Mouse (Mus musculus) hindbrain, embryonic 15.5 days (tissue): Measurements from ENCODE around the gene Ccdc85c. TPM values are rescaled to one million over a fixed set of nuclear protein-coding genes. Genes with fewer than 3 reads are reported as not detected.

Experiments
- ATAC-seq: fragments of 200-750 bp; cut with Nextera tagmentation; 2 replicates; pipeline ENCODE4 v1.8.0; 2017; ENCODE audit warnings: low read depth, moderate number of reproducible peaks, moderate TSS enrichment; ENCODE audit not compliant: low FRiP score
- H3K27ac ChIP-seq: fragments of 300-500 bp; sonication (generic); replicated peaks from 2 replicates; pipeline ENCODE4 v1.5.1; 2015; ENCODE audit warnings: mild to moderate bottlenecking, inconsistent platforms
- H3K27me3 ChIP-seq: fragments of 300-500 bp; sonication (generic); 2 replicates; pipeline ENCODE4 v1.6.1; 2015; ENCODE audit warnings: control low read depth, inconsistent platforms
- H3K36me3 ChIP-seq: fragments of 300-500 bp; sonication (generic); 2 replicates; pipeline ENCODE4 v1.6.1; 2015; ENCODE audit warnings: control low read depth, inconsistent platforms
- H3K4me1 ChIP-seq: fragments of 300-500 bp; sonication (generic); replicated peaks from 2 replicates; pipeline ENCODE4 v1.6.1; 2015; ENCODE audit warnings: control low read depth, inconsistent platforms
- H3K4me2 ChIP-seq: fragments of 300-500 bp; sonication (generic); 2 replicates; pipeline ENCODE4 v1.6.1; 2015; ENCODE audit warnings: moderate library complexity, mild to moderate bottlenecking, inconsistent platforms
- H3K4me3 ChIP-seq: fragments of 300-500 bp; sonication (generic); 2 replicates; pipeline ENCODE4 v1.5.1; 2015; ENCODE audit warnings: mild to moderate bottlenecking, inconsistent platforms
- H3K9ac ChIP-seq: fragments of 300-500 bp; sonication (generic); 2 replicates; pipeline ENCODE4 v1.6.1; 2015; ENCODE audit warnings: inconsistent platforms
- H3K9me3 ChIP-seq: fragments of 300-500 bp; sonication (generic); 2 replicates; pipeline ENCODE4 v1.6.1; 2016; ENCODE audit warnings: control low read depth, inconsistent platforms
- WGBS: fragments of 180-500 bp; shearing (Covaris S2); methylation state at CpG from one replicate; pipeline ENCODE4 v1.1.7; 2015; 5-methylcytosine and 5-hydroxymethylcytosine counted together
- polyA plus RNA-seq: library from polyadenylated mRNA; unstranded; fragments of >200 nt; fragmentation: Nextera tagmentation; extraction: Ambion mirVana; gene quantifications from 2 replicates; pipeline ENCODE4 v1.2.1, GENCODE M21; 2015

Gene Ccdc85c
- polyA plus RNA-seq, 1 experiment from 2014 or later = 13.7 TPM

DNA sequence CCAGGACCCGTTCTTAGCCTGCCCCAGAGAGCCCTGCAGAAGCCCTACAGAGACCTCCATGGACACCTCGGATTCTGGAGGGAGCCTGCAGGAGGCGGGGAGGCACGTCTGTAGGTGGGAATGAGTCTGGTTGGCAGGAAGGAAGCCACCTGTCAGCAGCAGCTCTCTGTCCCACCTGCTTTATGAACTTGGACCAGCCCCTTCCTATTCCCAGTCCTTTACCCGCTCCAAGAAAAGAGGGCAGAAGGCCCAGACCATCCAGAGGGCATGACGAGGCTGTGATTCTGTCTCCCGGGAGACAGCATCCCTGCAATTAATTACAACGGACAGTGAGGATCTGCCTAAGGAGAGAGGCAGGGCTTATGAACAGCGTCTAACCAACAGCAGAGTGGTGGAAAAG, 43.3 kb downstream of the Ccdc85c start:
- ATAC-seq = peak; percentile 31
- WGBS = 16% methylated on average over 9 of the region's 9 CpGs
- Histone ChIP-seq H3K9me3 (no peaks in the 10 kb centered on the region), H3K27ac (peak overlapping the region; percentile 41), H3K4me2 (no peak overlapping the region), H3K36me3 (no peaks in the 10 kb centered on the region), H3K4me1 (peaks cover 53% of the 10 kb centered on the region), H3K9ac (no peak overlapping the region), H3K27me3 (no peaks in the 10 kb centered on the region), H3K4me3 (no peak overlapping the region)

DNA sequence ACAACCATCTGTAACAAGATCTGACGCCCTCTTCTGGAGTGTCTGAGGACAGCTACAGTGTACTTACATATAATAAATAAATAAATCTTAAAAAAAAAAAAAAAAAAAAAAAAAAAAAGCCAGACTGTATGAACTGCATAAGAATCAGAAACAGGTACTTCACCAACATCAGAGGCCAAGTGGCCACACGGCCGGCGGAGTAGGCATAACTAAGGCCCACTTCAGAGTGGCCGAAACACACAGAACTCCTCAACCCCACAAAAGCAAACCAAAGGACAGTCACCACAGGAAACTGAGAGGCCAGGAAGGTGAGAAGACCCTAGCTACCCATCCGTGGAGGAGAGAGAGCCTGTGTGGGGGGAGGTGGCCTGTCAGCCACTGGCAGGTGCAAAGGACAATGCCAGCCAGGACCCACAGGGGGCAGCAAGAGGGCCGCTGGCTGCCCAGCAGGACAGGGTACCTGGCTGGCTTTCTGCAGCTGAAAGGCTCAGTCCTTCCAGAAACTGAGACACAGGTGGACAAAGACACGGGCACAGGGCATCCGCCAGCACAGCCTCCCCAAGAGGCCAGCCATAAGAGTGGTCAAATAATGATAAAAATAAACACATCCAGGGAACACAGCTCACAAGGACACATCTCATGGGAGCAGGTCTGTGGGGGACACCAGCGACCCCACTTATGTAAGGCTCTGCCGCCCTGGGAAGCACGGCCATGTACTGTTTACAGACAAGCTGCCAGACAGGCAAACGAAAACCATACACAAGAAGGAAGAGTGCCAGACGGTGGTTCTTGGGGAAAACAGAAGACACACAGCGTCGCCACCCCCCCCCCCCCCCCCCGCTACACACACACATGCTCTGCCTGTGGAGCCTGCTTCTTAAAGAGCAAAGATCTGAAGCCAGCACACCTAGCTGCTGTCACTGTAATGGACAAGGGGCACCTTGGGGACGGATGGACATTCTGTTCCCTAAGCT, 44.1 kb downstream of the Ccdc85c start:
- no peak overlapping the region for H3K4me3 ChIP-seq
- no peaks in the 10 kb centered on the region for H3K9me3 ChIP-seq
- H3K36me3 ChIP-seq = no peaks in the 10 kb centered on the region
- peak overlapping the region; percentile 41 for H3K27ac ChIP-seq
- H3K9ac ChIP-seq = no peak overlapping the region
- H3K4me1 ChIP-seq = peaks cover 53% of the 10 kb centered on the region
- no peak for ATAC-seq
- 46% methylated on average over 17 of the region's 18 CpGs for WGBS
- H3K4me2 ChIP-seq = no peak overlapping the region
- H3K27me3 ChIP-seq = no peaks in the 10 kb centered on the region

DNA sequence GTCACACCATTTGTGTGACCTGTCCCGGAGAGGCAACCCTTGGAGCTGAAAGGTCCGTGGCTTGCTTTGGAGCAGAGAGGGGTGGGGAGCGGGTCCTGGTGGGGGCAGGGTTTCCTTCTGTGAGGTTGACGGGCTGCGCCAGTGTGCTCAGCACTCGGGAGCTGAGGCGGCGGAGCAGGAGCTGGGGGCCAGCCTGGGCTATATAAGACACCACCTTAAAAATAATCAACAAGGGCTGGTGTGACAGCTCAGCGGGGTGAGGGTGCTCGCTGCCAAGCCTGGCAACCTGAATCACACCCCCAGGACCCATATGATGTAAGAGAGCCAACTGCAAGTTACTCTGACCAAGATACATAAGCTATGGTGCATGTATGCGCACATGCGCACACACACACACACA, 45.1 kb downstream of the Ccdc85c start:
- Histone ChIP-seq H3K9ac (no peak overlapping the region), H3K27me3 (no peaks in the 10 kb centered on the region), H3K4me1 (peaks cover 54% of the 10 kb centered on the region), H3K4me2 (no peak overlapping the region), H3K9me3 (no peaks in the 10 kb centered on the region), H3K36me3 (no peaks in the 10 kb centered on the region), H3K27ac (no peak overlapping the region), H3K4me3 (no peak overlapping the region)
- 72% methylated on average over 12 of the region's 12 CpGs for WGBS
- no peak for ATAC-seq

DNA sequence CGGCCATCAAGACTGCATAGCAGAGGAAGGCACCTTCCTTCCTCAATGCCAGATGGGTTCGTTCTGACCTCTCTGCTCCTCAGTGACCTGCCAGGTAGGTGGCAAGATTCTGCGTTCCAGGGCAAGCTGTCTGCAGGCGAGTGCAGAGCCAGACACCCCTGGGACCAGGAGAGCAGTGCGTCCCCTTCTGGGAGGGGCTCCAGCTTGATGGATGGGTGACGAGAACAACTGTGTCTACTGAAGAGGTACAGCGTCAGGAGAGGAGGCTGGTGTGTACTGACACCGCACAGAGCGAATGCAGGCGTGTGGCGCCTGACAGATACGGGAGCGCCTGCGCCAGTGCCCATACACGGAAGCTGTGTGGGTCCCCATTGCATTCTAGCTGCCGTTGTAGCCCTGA, 47.7 kb downstream of the Ccdc85c start:
- Histone ChIP-seq H3K4me2 (no peak overlapping the region), H3K9me3 (no peaks in the 10 kb centered on the region), H3K4me1 (peaks cover 74% of the 10 kb centered on the region), H3K9ac (no peak overlapping the region), H3K27me3 (no peaks in the 10 kb centered on the region), H3K27ac (no peak overlapping the region), H3K4me3 (no peak overlapping the region), H3K36me3 (no peaks in the 10 kb centered on the region)
- ATAC-seq = no peak
- WGBS = 71% methylated on average over 16 of the region's 16 CpGs

DNA sequence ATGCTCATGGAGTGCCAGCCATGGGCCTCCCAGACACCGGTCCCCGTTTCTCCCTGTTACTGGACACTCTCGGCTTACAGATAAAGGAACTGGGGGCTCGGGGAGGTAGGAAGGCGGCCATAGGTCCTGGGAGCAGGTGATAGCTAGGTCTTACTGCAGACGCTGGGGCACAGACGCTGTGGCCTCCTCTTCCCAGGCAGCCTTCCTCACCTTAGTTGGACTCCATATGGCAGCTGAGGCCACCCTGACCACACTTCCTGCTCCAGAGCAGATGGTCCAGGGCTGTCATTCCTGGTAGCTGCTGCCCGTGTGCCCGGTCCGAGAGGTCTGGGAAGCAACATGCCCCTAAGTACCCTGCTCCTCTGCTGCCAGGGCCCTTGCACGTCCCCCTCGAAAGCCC, 48.3 kb downstream of the Ccdc85c start:
- Histone ChIP-seq H3K4me2 (no peak overlapping the region), H3K9me3 (no peaks in the 10 kb centered on the region), H3K27ac (no peak overlapping the region), H3K4me1 (peaks cover 71% of the 10 kb centered on the region), H3K27me3 (no peaks in the 10 kb centered on the region), H3K36me3 (no peaks in the 10 kb centered on the region), H3K4me3 (no peak overlapping the region), H3K9ac (no peak overlapping the region)
- 79% methylated on average over 12 of the region's 12 CpGs for WGBS
- no peak for ATAC-seq

DNA sequence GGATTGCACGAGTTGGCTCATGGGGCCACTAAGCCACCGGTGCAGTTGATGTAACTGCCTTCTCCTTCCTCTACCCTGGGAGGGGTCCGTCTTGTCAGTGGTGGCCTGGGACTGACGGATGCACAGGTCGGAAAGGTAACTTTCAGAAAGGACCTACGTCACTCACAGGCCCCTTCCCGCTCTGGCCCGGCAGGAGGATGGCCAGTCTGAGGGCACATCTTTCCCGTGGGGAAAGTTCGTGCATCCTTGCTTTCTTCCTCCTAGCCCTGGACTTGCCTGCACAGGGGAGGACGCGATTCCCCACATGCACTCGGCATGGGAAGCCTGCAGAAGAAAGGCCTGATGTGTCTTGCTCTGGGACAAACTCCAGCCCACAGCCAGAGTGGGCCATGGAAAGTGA, 49.0 kb downstream of the Ccdc85c start:
- no peaks in the 10 kb centered on the region for H3K27me3 ChIP-seq
- H3K4me2 ChIP-seq = no peak overlapping the region
- no peak for ATAC-seq
- no peaks in the 10 kb centered on the region for H3K36me3 ChIP-seq
- no peak overlapping the region for H3K27ac ChIP-seq
- H3K4me3 ChIP-seq = no peak overlapping the region
- no peak overlapping the region for H3K9ac ChIP-seq
- peaks cover 71% of the 10 kb centered on the region for H3K4me1 ChIP-seq
- 70% methylated on average over 13 of the region's 13 CpGs for WGBS
- no peaks in the 10 kb centered on the region for H3K9me3 ChIP-seq

DNA sequence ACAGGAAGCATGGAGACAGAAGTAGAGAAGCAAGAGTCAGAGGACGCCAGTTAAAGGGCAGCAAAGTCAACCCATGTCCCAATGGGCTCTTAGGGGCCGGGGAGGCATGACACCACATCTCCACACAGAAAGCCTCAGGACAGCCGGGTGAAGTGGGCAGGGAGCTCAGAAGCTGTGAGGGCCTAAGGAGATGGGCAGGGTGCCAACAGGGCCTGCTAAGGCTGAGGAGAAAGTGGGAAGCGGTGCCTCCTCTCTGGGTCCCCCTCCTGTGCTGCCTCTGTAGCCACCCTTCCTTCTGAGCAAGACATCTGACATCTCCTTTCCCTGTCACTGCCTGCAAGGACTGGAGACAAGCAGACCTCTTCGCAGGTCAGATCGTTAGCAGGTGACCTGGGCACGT, 49.4 kb downstream of the Ccdc85c start:
- WGBS = 51% methylated on average over 7 of the region's 7 CpGs
- Histone ChIP-seq H3K36me3 (no peaks in the 10 kb centered on the region), H3K9me3 (no peaks in the 10 kb centered on the region), H3K4me1 (peaks cover 71% of the 10 kb centered on the region), H3K9ac (no peak overlapping the region), H3K27ac (no peak overlapping the region), H3K4me3 (no peak overlapping the region), H3K27me3 (no peaks in the 10 kb centered on the region), H3K4me2 (no peak overlapping the region)
- no peak for ATAC-seq

DNA sequence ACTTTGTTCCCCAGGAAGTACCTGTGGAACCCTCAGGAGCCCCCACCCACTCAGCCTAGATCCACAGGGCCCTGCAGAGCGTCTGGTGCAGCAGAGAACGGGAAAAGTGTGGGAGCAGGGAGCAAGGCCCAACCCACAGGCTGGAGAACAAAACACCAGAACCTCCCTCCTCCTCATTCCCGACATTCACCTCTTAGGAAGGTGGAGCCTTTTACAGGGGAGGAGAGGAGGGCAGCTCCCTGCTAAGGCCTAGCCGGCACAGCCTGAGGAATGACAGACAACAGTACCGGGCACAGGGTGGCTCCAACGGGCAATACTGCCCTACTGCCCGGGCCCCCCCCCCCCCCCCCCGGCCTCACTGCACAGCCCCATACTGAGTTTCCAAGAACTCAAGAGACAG, 51.9 kb downstream of the Ccdc85c start:
- no peaks in the 10 kb centered on the region for H3K36me3 ChIP-seq
- H3K4me2 ChIP-seq = no peak overlapping the region
- H3K4me1 ChIP-seq = peaks cover 87% of the 10 kb centered on the region
- no peak for ATAC-seq
- WGBS = 35% methylated on average over 7 of the region's 8 CpGs
- no peaks in the 10 kb centered on the region for H3K27me3 ChIP-seq
- H3K9ac ChIP-seq = no peak overlapping the region
- H3K27ac ChIP-seq = no peak overlapping the region
- no peaks in the 10 kb centered on the region for H3K9me3 ChIP-seq
- H3K4me3 ChIP-seq = no peak overlapping the region

DNA sequence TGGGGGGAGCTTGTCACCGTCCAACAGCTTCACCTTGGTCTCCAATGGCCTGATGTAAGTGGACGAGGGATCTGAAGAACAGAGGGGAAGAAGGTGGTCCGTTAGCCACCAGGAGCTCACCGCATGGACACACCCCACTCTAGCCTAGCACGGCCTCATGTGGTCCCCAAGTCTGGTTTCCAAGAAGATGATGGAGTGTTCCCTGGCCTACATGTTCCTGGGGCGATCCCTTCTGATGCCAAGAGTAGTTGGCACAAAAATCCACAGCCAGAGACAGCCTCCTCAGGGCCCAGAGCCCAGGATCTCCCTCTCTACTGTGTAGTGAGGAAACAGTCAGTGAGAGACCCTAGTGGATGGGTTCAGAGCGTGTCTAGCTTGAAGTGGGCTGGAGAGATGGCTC, 53.5 kb downstream of the Ccdc85c start:
- no peak overlapping the region for H3K9ac ChIP-seq
- H3K36me3 ChIP-seq = no peaks in the 10 kb centered on the region
- H3K4me2 ChIP-seq = 0 out of 2 replicates have a peak overlapping the region, but pooled peaks have one; percentile 4
- peaks cover 92% of the 10 kb centered on the region for H3K4me1 ChIP-seq
- no peaks in the 10 kb centered on the region for H3K9me3 ChIP-seq
- H3K27me3 ChIP-seq = no peaks in the 10 kb centered on the region
- no peak for ATAC-seq
- H3K4me3 ChIP-seq = no peak overlapping the region
- H3K27ac ChIP-seq = peak overlapping the region; percentile 78
- 83% methylated on average over 7 of the region's 7 CpGs for WGBS

DNA sequence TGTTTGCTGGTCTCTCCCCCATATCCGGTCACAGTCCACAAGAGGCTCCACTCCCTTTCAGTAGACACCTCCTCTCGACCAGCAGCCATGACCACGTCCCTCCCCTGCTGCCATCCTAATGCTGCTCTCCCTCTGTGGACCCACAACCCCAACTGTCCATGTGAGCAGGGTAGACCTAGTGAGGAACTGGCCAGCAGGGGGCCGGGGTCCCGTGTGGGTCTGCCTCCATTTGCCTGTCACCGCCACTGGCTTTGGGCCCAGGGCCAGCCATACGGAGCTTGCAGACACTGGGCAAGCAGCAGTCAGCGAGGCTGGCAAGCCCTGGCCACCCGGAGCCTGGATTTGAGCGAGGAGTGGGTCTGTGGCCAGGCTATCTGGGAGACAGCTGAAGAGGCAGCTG, 54.0 kb downstream of the Ccdc85c start:
- Histone ChIP-seq H3K9me3 (no peaks in the 10 kb centered on the region), H3K4me3 (no peak overlapping the region), H3K4me2 (0 out of 2 replicates have a peak overlapping the region, but pooled peaks have one; percentile 4), H3K27ac (peak overlapping the region; percentile 78), H3K4me1 (peaks cover 92% of the 10 kb centered on the region), H3K36me3 (no peaks in the 10 kb centered on the region), H3K9ac (no peak overlapping the region), H3K27me3 (no peaks in the 10 kb centered on the region)
- WGBS = 42% methylated on average over 10 of the region's 10 CpGs
- ATAC-seq = 0 out of 2 replicates have a peak, but pooled peaks have one; percentile 12

DNA sequence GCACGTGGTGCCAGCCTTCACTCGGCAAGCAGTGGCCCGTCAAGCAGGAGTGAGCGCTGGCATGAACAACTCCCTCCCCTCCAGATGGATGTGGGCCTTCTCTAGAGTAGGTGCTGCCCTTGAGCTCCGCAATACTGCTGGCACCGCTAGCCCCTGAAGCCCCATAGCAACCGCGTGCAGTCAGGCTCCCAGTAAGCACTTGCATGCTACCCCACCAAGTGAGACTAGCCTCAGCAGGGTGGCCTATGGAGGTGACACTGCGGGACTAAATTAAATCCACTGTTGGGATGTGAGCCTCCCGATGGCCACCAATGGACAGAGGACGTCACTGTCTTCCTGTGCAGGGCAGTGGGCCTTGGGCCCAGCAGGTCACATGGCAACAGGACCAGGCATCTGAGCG, 54.6 kb downstream of the Ccdc85c start:
- Histone ChIP-seq H3K27ac (peak overlapping the region; percentile 78), H3K9ac (no peak overlapping the region), H3K4me2 (no peak overlapping the region), H3K9me3 (no peaks in the 10 kb centered on the region), H3K36me3 (no peaks in the 10 kb centered on the region), H3K4me1 (peaks cover 88% of the 10 kb centered on the region), H3K4me3 (no peak overlapping the region), H3K27me3 (no peaks in the 10 kb centered on the region)
- peak; percentile 7; the same call in 1 of the 2 replicates for ATAC-seq
- 34% methylated on average over 12 of the region's 12 CpGs for WGBS

DNA sequence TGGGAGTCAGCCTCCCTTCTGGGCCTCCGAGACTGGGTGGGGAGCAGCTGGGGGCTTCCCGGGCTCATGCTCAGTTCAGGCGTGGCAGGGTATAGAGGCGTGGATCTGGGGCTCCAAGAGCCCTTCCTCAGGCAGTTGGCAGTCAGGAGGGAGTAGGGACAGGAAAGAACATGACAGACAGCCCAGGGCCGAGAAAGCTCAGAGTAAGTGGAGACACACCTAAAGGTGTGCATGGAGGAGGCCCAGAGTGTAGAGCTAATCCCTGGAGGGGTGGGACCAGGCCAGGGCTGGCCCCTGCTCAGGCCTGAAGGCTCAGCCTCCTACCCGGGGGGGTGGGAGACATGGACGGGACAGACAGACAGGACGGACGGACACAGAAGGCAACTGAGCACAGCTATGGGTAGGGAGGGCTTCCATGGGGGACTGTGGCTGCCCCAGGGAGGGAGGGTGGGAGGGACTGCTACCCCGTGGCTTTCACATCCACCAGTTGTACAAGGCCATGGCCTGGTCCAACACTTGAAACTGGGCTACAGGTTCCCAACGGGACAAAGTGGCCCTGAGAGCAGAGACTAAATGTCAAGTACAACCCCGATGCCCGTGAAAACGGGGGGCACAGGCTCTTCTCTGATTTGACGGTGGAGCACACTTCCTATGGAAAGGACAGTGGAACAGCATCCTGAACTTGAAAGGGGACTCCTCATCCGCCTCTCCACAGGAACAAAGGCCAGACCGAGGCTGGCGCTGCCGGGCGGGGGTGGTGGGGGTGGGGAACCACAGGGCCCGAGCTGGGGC, 55.2 kb downstream of the Ccdc85c start:
- 56% methylated on average over 20 of the region's 21 CpGs for WGBS
- Histone ChIP-seq H3K36me3 (no peaks in the 10 kb centered on the region), H3K4me3 (no peak overlapping the region), H3K9ac (0 out of 2 replicates have a peak overlapping the region, but pooled peaks have one; percentile 11), H3K4me2 (0 out of 2 replicates have a peak overlapping the region, but pooled peaks have one; percentile 10), H3K9me3 (no peaks in the 10 kb centered on the region), H3K4me1 (peaks cover 87% of the 10 kb centered on the region), H3K27ac (peak overlapping the region; percentile 78), H3K27me3 (no peaks in the 10 kb centered on the region)
- no peak for ATAC-seq
